Mouse (Mus musculus) kidney, embryonic 14.5 days (tissue): ENCODE data around the gene Sct. TPM values are rescaled to one million over a fixed set of nuclear protein-coding genes. Genes with fewer than 3 reads are reported as not detected.

ENCODE experiments used
- ATAC-seq: fragments of 200-750 bp; cut with Nextera tagmentation; 2 replicates; pipeline ENCODE4 v1.8.0; 2017; ENCODE audit warnings: moderate number of reproducible peaks, mild to moderate bottlenecking, moderate TSS enrichment, moderate library complexity; ENCODE audit not compliant: low FRiP score, low TSS enrichment
- H3K27ac ChIP-seq: fragments of 300-500 bp; sonication (generic); 2 replicates; pipeline ENCODE4 v1.5.1; 2014; ENCODE audit warnings: low read depth, mild to moderate bottlenecking, low read length, moderate library complexity, mixed read lengths
- H3K27me3 ChIP-seq: fragments of 300-500 bp; sonication (generic); 2 replicates; pipeline ENCODE4 v1.6.1; 2014; ENCODE audit warnings: mild to moderate bottlenecking, low read length; ENCODE audit not compliant: control insufficient read depth, insufficient read depth
- H3K36me3 ChIP-seq: fragments of 300-500 bp; sonication (generic); 2 replicates; pipeline ENCODE4 v1.6.1; 2014; ENCODE audit warnings: low read length, mixed read lengths; ENCODE audit not compliant: control insufficient read depth, insufficient read depth
- H3K4me1 ChIP-seq: fragments of 300-500 bp; sonication (generic); 2 replicates; pipeline ENCODE4 v1.6.1; 2014; ENCODE audit warnings: low read length, mixed read lengths; ENCODE audit not compliant: control insufficient read depth, insufficient read depth
- H3K4me2 ChIP-seq: fragments of 300-500 bp; sonication (generic); replicated peaks from 2 replicates; pipeline ENCODE4 v1.6.1; 2014; ENCODE audit warnings: low read depth, mild to moderate bottlenecking, low read length
- H3K4me3 ChIP-seq: fragments of 300-500 bp; sonication (generic); 2 replicates; pipeline ENCODE4 v1.5.1; 2014; ENCODE audit warnings: mild to moderate bottlenecking, low read length
- H3K9ac ChIP-seq: fragments of 300-500 bp; sonication (generic); 2 replicates; pipeline ENCODE4 v1.6.1; 2014; ENCODE audit warnings: low read depth, mild to moderate bottlenecking, low read length, moderate library complexity
- H3K9me3 ChIP-seq: fragments of 300-500 bp; sonication (generic); 2 replicates; pipeline ENCODE4 v1.6.1; 2016; ENCODE audit warnings: low read length; ENCODE audit not compliant: control insufficient read depth
- WGBS: fragments of 180-500 bp; shearing (Covaris S2); extraction: QIAGEN DNeasy Blood & Tissue Kit; methylation state at CpG from one replicate; pipeline ENCODE4 v1.1.7; 2014; 5-methylcytosine and 5-hydroxymethylcytosine counted together
- polyA plus RNA-seq: library from polyadenylated mRNA; unstranded; fragments of >200 nt; fragmentation: Nextera tagmentation; extraction: Ambion mirVana; gene quantifications from 2 replicates; pipeline ENCODE4 v1.2.1, GENCODE M21; 2014

Gene Sct
- polyA plus RNA-seq, result 40.2 and 58.1 TPM in 2 replicates

- no peak within 1 kb of the TSS for H3K27ac ChIP-seq
- H3K9ac ChIP-seq, result peak within 1 kb of the TSS; percentile 56
- no peaks in the 10 kb centered on the region for H3K27me3 ChIP-seq
- H3K4me3 ChIP-seq, result peak within 1 kb of the TSS; percentile 44
- peak; percentile 47 for ATAC-seq
- peak within 1 kb of the TSS; percentile 88 for H3K4me2 ChIP-seq
- H3K4me1 ChIP-seq, result peaks cover 4% of the 10 kb centered on the region; the same call in 1 of the 2 replicates
- WGBS, result 2% methylated on average over 46 of the region's 46 CpGs
- H3K9me3 ChIP-seq, result no peaks in the 10 kb centered on the region
- H3K36me3 ChIP-seq, result no peaks in the 10 kb centered on the region
Observed at GRCm38 (mm10) chr7:141278766-141279590, at the start of gene Sct. Sct (minus strand) TSS chr7:141279133.

GRCm38 (mm10) chr7:141328373-141328990 is 49.5 kb upstream of the Sct start:
- Histone ChIP-seq H3K9me3 (no peaks in the 10 kb centered on the region), H3K27me3 (no peaks in the 10 kb centered on the region), H3K27ac (peak overlapping the region; percentile 98), H3K36me3 (peaks cover 20% of the 10 kb centered on the region; the same call in 1 of the 2 replicates), H3K4me2 (peak overlapping the region; percentile 68), H3K9ac (peak overlapping the region; percentile 95), H3K4me1 (peaks cover 15% of the 10 kb centered on the region), H3K4me3 (peak overlapping the region; percentile 70)
- ATAC-seq, result peak; percentile 20
- 17% methylated on average over 24 of the region's 24 CpGs for WGBS

GRCm38 (mm10) chr7:141327469-141328372 is 48.8 kb upstream of the Sct start, which contains the start of the genes Deaf1 and Tmem80:
Deaf1 (minus strand) TSS chr7:141327690.
Tmem80 (plus strand) TSS chr7:141327739.
- Histone ChIP-seq H3K4me3 (peak within 1 kb of the TSS; percentile 70), H3K4me2 (peak within 1 kb of the TSS; percentile 98), H3K36me3 (peaks cover 20% of the 10 kb centered on the region), H3K9me3 (no peaks in the 10 kb centered on the region), H3K9ac (peak within 1 kb of the TSS; percentile 95), H3K27me3 (no peaks in the 10 kb centered on the region), H3K27ac (peak within 1 kb of the TSS; percentile 98), H3K4me1 (peaks cover 15% of the 10 kb centered on the region)
- under 1% methylated on average over 100 of the region's 105 CpGs for WGBS
- peak; percentile 94 for ATAC-seq

GRCm38 (mm10) chr7:141326546-141327446 is 47.9 kb upstream of the Sct start:
- Histone ChIP-seq H3K27ac (peak overlapping the region; percentile 98), H3K36me3 (peaks cover 27% of the 10 kb centered on the region), H3K4me3 (peak overlapping the region; percentile 70), H3K27me3 (no peaks in the 10 kb centered on the region), H3K9me3 (no peaks in the 10 kb centered on the region), H3K9ac (peak overlapping the region; percentile 95), H3K4me1 (peaks cover 15% of the 10 kb centered on the region), H3K4me2 (peak overlapping the region; percentile 98)
- peak; percentile 16 for ATAC-seq
- 4% methylated on average over 33 of the region's 35 CpGs for WGBS

- ATAC-seq, result no peak
- H3K4me1 ChIP-seq, result peaks cover 15% of the 10 kb centered on the region
- no peak overlapping the region for H3K27ac ChIP-seq
- H3K9me3 ChIP-seq, result no peaks in the 10 kb centered on the region
- peaks cover 48% of the 10 kb centered on the region for H3K36me3 ChIP-seq
- H3K4me2 ChIP-seq, result no peak overlapping the region
- H3K4me3 ChIP-seq, result no peak overlapping the region
- WGBS, result 96% methylated on average over 1 of the region's 1 CpGs
- no peaks in the 10 kb centered on the region for H3K27me3 ChIP-seq
- peak overlapping the region; percentile 19; the same call in 1 of the 2 replicates for H3K9ac ChIP-seq
Observed at GRCm38 (mm10) chr7:141324686-141325085, 45.8 kb upstream of the Sct start.

GRCm38 (mm10) chr7:141319446-141319845 is 40.5 kb upstream of the Sct start:
- Histone ChIP-seq H3K9ac (no peak overlapping the region), H3K9me3 (no peaks in the 10 kb centered on the region), H3K27ac (no peak overlapping the region), H3K27me3 (no peaks in the 10 kb centered on the region), H3K4me1 (no peaks in the 10 kb centered on the region), H3K4me3 (no peak overlapping the region), H3K36me3 (peaks cover 96% of the 10 kb centered on the region), H3K4me2 (no peak overlapping the region)
- ATAC-seq, result no peak
- 60% methylated on average over 2 of the region's 2 CpGs for WGBS

GRCm38 (mm10) chr7:141317619-141318132 is 38.7 kb upstream of the Sct start:
- Histone ChIP-seq H3K4me1 (no peaks in the 10 kb centered on the region), H3K4me2 (no peak overlapping the region), H3K4me3 (no peak overlapping the region), H3K9me3 (no peaks in the 10 kb centered on the region), H3K36me3 (peaks cover 97% of the 10 kb centered on the region), H3K9ac (no peak overlapping the region), H3K27me3 (no peaks in the 10 kb centered on the region), H3K27ac (no peak overlapping the region)
- no peak for ATAC-seq
- WGBS, result 88% methylated on average over 1 of the region's 1 CpGs
